Mouse (Mus musculus): ENCODE data around the gene Adgrv1.

Gene Adgrv1

GRCm38 (mm10) chr13:81610349-81610748 is 22.6 kb downstream of the Adgrv1 start:
- DNase-seq, result no peak

GRCm38 (mm10) chr13:81606991-81607390 is 26.0 kb downstream of the Adgrv1 start:
- DNase-seq, result no peak

- no peak for DNase-seq
Measured at GRCm38 (mm10) chr13:81596910-81597607, 35.9 kb downstream of the Adgrv1 start.

GRCm38 (mm10) chr13:81578692-81579091 is 54.3 kb downstream of the Adgrv1 start:
- no peak for DNase-seq

GRCm38 (mm10) chr13:81570241-81570821 is 62.6 kb downstream of the Adgrv1 start:
- DNase-seq, result peak; percentile 58 to 65

GRCm38 (mm10) chr13:81550024-81550423 is 82.9 kb downstream of the Adgrv1 start:
- DNase-seq, result no peak

GRCm38 (mm10) chr13:81534916-81535315 is 98.0 kb downstream of the Adgrv1 start:
- no peak for DNase-seq

- DNase-seq, result peak in 1 of 2 experiments; percentile 3
Measured at GRCm38 (mm10) chr13:81526687-81527086, 106.3 kb downstream of the Adgrv1 start.

GRCm38 (mm10) chr13:81510142-81510541 is 122.8 kb downstream of the Adgrv1 start:
- no peak for DNase-seq

GRCm38 (mm10) chr13:81497035-81497434 is 135.9 kb downstream of the Adgrv1 start:
- DNase-seq, result no peak

GRCm38 (mm10) chr13:81491971-81492370 is 141.0 kb downstream of the Adgrv1 start:
- no peak for DNase-seq

GRCm38 (mm10) chr13:81486980-81487379 is 146.0 kb downstream of the Adgrv1 start:
- DNase-seq, result no peak

GRCm38 (mm10) chr13:81473750-81474149 is 159.2 kb downstream of the Adgrv1 start:
- DNase-seq, result no peak

- DNase-seq, result no peak
Measured at GRCm38 (mm10) chr13:81466661-81467060, 166.3 kb downstream of the Adgrv1 start.

- no peak for DNase-seq
Measured at GRCm38 (mm10) chr13:81465794-81466193, 167.2 kb downstream of the Adgrv1 start.

- DNase-seq, result no peak
Measured at GRCm38 (mm10) chr13:81449630-81450029, 183.3 kb downstream of the Adgrv1 start.

- DNase-seq, result no peak
Measured at GRCm38 (mm10) chr13:81449198-81449597, 183.8 kb downstream of the Adgrv1 start.

GRCm38 (mm10) chr13:81441412-81441811 is 191.5 kb downstream of the Adgrv1 start:
- no peak for DNase-seq

- DNase-seq, result peak; percentile 51 to 87
Measured at GRCm38 (mm10) chr13:81439390-81440025, 193.4 kb downstream of the Adgrv1 start.

- DNase-seq, result no peak
Measured at GRCm38 (mm10) chr13:81437088-81437487, 195.9 kb downstream of the Adgrv1 start.

GRCm38 (mm10) chr13:81426896-81427755 is 205.8 kb downstream of the Adgrv1 start:
- peak; percentile 47 to 79 for DNase-seq

GRCm38 (mm10) chr13:81425111-81425510 is 207.8 kb downstream of the Adgrv1 start:
- no peak for DNase-seq

GRCm38 (mm10) chr13:81424002-81424401 is 209.0 kb downstream of the Adgrv1 start:
- DNase-seq, result no peak
